Mouse (Mus musculus): ENCODE measurements at regions not wholly inside any gene's neighbourhood (a gene's known extent, or its start where the extent isn't known, plus 50 kb on each side); places are given as distances from the start of the nearest gene placed in this dataset.

- TF ChIP-seq CTCF (IDR thresholded peaks at IDR 0.05; ENCODE audit: control insufficient read depth, insufficient read depth, low read length), result no peak
- TF ChIP-seq POLR2A (IDR thresholded peaks at IDR 0.05; ENCODE audit: borderline replicate concordance, control insufficient read depth, low read depth, low read length), result no peak
Observed at GRCm38 (mm10) chr11:19775741-19776140, 148.4 kb upstream of the Spred2 start.
